Mouse (Mus musculus) liver, adult 2 months (tissue): ENCODE results near the gene Kcnmb4.

Experiments used
- CTCF ChIP-seq: fragments of 200-500 bp; IDR thresholded peaks from 2 replicates; pipeline ENCODE4 v1.5.1; 2011; ENCODE audit warnings: low read depth, low read length, control low read depth
- POLR2A ChIP-seq: fragments of 200-500 bp; IDR thresholded peaks from 2 replicates; pipeline ENCODE4 v1.6.1; 2011; ENCODE audit warnings: low read length, control low read depth; ENCODE audit not compliant: insufficient read depth; ENCODE audit errors: extremely low read depth

- no peak for TF ChIP-seq CTCF
- TF ChIP-seq POLR2A: no peak
These were observed 39.0 kb upstream of the Kcnmb4 start for GRCm38 (mm10) chr10:116512521-116513253.
